Mouse (Mus musculus) bone marrow macrophage, adult 2 months (primary cell): Measurements from ENCODE around the gene Rpl5. TPM values are rescaled to one million over a fixed set of nuclear protein-coding genes. Genes with fewer than 3 reads are reported as not detected.
"Not testable (repeated sequence)": the region's sequence is repeated elsewhere in the genome, so short reads cannot be mapped to it uniquely, and the experiment has no call there.

Experiments
- H3K27ac ChIP-seq: 2 replicates; pipeline ENCODE4 v1.5.1; 2012; ENCODE audit warnings: low read depth, low read length; ENCODE audit not compliant: insufficient read depth
- H3K4me1 ChIP-seq: 2 replicates; pipeline ENCODE4 v1.6.1; 2012; ENCODE audit warnings: low read length; ENCODE audit not compliant: control insufficient read depth, insufficient read depth
- H3K4me3 ChIP-seq: 2 replicates; pipeline ENCODE4 v1.5.1; 2012; ENCODE audit warnings: mild to moderate bottlenecking, low read length, moderate library complexity; ENCODE audit not compliant: insufficient read depth
- CTCF ChIP-seq: IDR thresholded peaks from 2 replicates; pipeline ENCODE4 v1.5.1; 2012; ENCODE audit warnings: low read depth, mild to moderate bottlenecking, low read length, moderate library complexity
- POLR2A ChIP-seq: IDR thresholded peaks from 2 replicates; pipeline ENCODE4 v1.6.1; 2012; ENCODE audit warnings: mild to moderate bottlenecking, low read depth, low read length, borderline replicate concordance
- polyA plus RNA-seq: library from polyadenylated mRNA; stranded (reverse); fragments of >200 nt; gene quantifications from 2 replicates; pipeline ENCODE4 v1.2.4, GENCODE M21; 2012; ENCODE audit not compliant: missing spikeins, insufficient read depth, insufficient read length

Rpl5 gene
- polyA plus RNA-seq, 1 experiment = 54.3 TPM

GRCm38 (mm10) chr5:107922836-107923235 lies 22.5 kb downstream of the Rpl5 start:
- peak overlapping the region; percentile 42 for H3K27ac ChIP-seq
- TF ChIP-seq POLR2A = no peak
- no peak for TF ChIP-seq CTCF

GRCm38 (mm10) chr5:107924564-107924963 lies 24.3 kb downstream of the Rpl5 start:
- no peak for TF ChIP-seq CTCF
- no peak for TF ChIP-seq POLR2A
- peaks cover 31% of the 10 kb centered on the region for H3K4me1 ChIP-seq
- H3K27ac ChIP-seq = no peak overlapping the region
- H3K4me3 ChIP-seq = no peak overlapping the region

More at GRCm38 (mm10) chr5:107922836-107923235, 22.5 kb downstream of the Rpl5 start:
- H3K4me1 ChIP-seq = peaks cover 33% of the 10 kb centered on the region
- no peak overlapping the region for H3K4me3 ChIP-seq

- TF ChIP-seq CTCF = no peak
- no peak for TF ChIP-seq POLR2A
- H3K4me1 ChIP-seq = peaks cover 29% of the 10 kb centered on the region
- peak overlapping the region; percentile 22 for H3K27ac ChIP-seq
- H3K4me3 ChIP-seq = no peak overlapping the region
Observed at GRCm38 (mm10) chr5:107926550-107927249, 26.4 kb downstream of the Rpl5 start.

- H3K4me1 ChIP-seq = 0 out of 2 replicates have a peak, but pooled peaks cover 2% of the 10 kb centered on the region
- H3K4me3 ChIP-seq = no peak overlapping the region
- no peak overlapping the region for H3K27ac ChIP-seq
- TF ChIP-seq POLR2A (no peak), CTCF (no peak)
Observed at GRCm38 (mm10) chr5:107932556-107932955, 32.3 kb downstream of the Rpl5 start.

GRCm38 (mm10) chr5:107933202-107933974 lies 33.1 kb downstream of the Rpl5 start:
- TF ChIP-seq CTCF (no peak), POLR2A (no peak)
- Histone ChIP-seq H3K4me1 (0 out of 2 replicates have a peak, but pooled peaks cover 2% of the 10 kb centered on the region), H3K4me3 (no peak overlapping the region), H3K27ac (no peak overlapping the region)

GRCm38 (mm10) chr5:107934770-107935543 lies 34.7 kb downstream of the Rpl5 start:
- TF ChIP-seq POLR2A = no peak
- no peak for TF ChIP-seq CTCF
- Histone ChIP-seq H3K4me1 (peaks cover 11% of the 10 kb centered on the region), H3K4me3 (no peak overlapping the region), H3K27ac (no peak overlapping the region)

- TF ChIP-seq POLR2A = no peak
- peaks cover 11% of the 10 kb centered on the region for H3K4me1 ChIP-seq
- no peak overlapping the region for H3K4me3 ChIP-seq
- no peak overlapping the region for H3K27ac ChIP-seq
Observed at GRCm38 (mm10) chr5:107936625-107937389, 36.5 kb downstream of the Rpl5 start.

- peaks cover 19% of the 10 kb centered on the region for H3K4me1 ChIP-seq
- H3K4me3 ChIP-seq = not testable (repeated sequence)
Observed at GRCm38 (mm10) chr5:107938483-107938882, 38.2 kb downstream of the Rpl5 start.

GRCm38 (mm10) chr5:107938886-107939285 lies 38.6 kb downstream of the Rpl5 start:
- no peak for TF ChIP-seq CTCF
- no peak for TF ChIP-seq POLR2A

More at GRCm38 (mm10) chr5:107938483-107938882, 38.2 kb downstream of the Rpl5 start:
- H3K27ac ChIP-seq = not testable (repeated sequence)

More at GRCm38 (mm10) chr5:107938886-107939285, 38.6 kb downstream of the Rpl5 start:
- Histone ChIP-seq H3K27ac (no peak overlapping the region), H3K4me3 (no peak overlapping the region), H3K4me1 (peaks cover 23% of the 10 kb centered on the region)
